Mouse (Mus musculus) pancreas, adult 10 weeks (tissue): ENCODE data around the gene Olfr1428. TPM values are rescaled to one million over a fixed set of nuclear protein-coding genes. Genes with fewer than 3 reads are reported as not detected.

Source experiments
- polyA plus RNA-seq: library from polyadenylated mRNA; stranded (reverse); fragments of 350-450 nt; fragmentation: Illumina TruSeq; extraction: RNeasy Lipid Tissue Mini Kit (QIAGEN cat#74804); gene quantifications from one replicate; pipeline ENCODE4 v1.2.3, GENCODE M21; 2015; ENCODE audit warnings: low read depth, low replicate concordance; ENCODE audit not compliant: insufficient read depth

Olfr1428 gene
- not detected for polyA plus RNA-seq

GRCm38 (mm10) chr19:12115797-12116196 is at the start of gene Olfr1428:
Gene Olfr1428 (minus strand): TSS chr19:12115897.

GRCm38 (mm10) chr19:12123103-12123502 is 7.4 kb upstream of the Olfr1428 start, which contains the start of gene Olfr76:
Gene Olfr76 (minus strand): TSS chr19:12123203.

DNA sequence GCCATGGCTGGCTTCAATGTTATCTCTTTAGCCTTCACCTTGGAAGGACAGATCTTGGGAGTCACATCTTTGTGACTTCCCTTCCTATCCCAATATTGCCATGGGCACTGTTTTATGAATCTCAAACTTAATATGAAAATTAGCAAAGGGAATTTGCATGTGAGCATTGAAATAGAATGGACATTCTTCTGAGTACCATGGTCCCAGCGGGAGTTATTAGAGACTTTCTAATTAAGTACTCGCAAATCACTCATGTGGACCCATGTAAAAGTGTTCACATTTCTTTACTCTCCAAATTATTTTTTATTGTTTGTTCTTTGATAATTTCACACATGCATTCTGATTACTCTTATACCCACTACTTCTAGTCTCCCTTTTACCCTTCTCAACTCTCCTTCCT is 12.5 kb downstream of the Olfr1428 start, which contains the start of gene Olfr1427:
Gene Olfr1427, minus strand, starts transcription at position 101 of the 400 bp plus-strand sequence.

GRCm38 (mm10) chr19:12091913-12092312 is 23.8 kb downstream of the Olfr1428 start, which contains the start of gene Olfr1426:
Gene Olfr1426 (minus strand): TSS chr19:12092013.

DNA sequence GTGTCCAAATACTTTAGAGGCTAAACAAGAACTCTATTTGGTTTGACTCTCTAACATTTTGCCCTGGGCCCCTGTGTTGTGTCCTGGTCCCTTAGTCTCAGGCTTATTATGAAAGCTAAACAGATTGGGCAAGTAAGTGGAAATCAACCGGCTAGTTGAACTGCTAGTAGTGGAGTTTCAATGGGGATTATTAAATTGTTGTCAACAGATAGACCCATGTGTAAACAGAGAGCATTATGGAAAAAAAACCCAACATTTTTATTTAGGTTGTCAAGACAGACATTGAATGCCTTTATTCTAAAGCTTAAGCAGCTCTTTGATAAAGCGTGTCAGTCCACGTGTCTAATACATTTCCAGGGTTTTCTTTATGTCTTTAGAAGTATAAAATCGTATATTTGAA is 38.1 kb downstream of the Olfr1428 start, which contains the start of gene Olfr1425:
Gene Olfr1425, minus strand, starts transcription at position 101 of the 400 bp plus-strand sequence.

GRCm38 (mm10) chr19:12062582-12062981 is 53.1 kb downstream of the Olfr1428 start, which contains the start of gene Olfr1424:
Gene Olfr1424 (minus strand): TSS chr19:12062682.

Other genes with a start within 250 kb of the Olfr1428 start
- not detected for gene Olfr1419, start 240.8 kb downstream of the Olfr1428 start, polyA plus RNA-seq
- not detected for gene Olfr1420, start 229.3 kb downstream of the Olfr1428 start, polyA plus RNA-seq
- 5.2 TPM for gene Patl1, start 203.5 kb downstream of the Olfr1428 start, polyA plus RNA-seq
- 9.6 TPM for gene Osbp, start 150.0 kb downstream of the Olfr1428 start, polyA plus RNA-seq
- not detected for gene Olfr1423, start 74.6 kb downstream of the Olfr1428 start, polyA plus RNA-seq
- gene Olfr1424, start 53.2 kb downstream of the Olfr1428 start, polyA plus RNA-seq: not detected
- not detected for gene Olfr1425, start 38.2 kb downstream of the Olfr1428 start, polyA plus RNA-seq
- not detected for gene Olfr1426, start 23.9 kb downstream of the Olfr1428 start, polyA plus RNA-seq
- gene Olfr1427, start 12.6 kb downstream of the Olfr1428 start, polyA plus RNA-seq: not detected
- not detected for gene Olfr76, start 7.3 kb upstream of the Olfr1428 start, polyA plus RNA-seq
- not detected for gene Olfr1555-ps1, start 54.2 kb upstream of the Olfr1428 start, polyA plus RNA-seq
- gene Olfr1431, start 84.7 kb upstream of the Olfr1428 start, polyA plus RNA-seq: not detected
- gene Olfr1432, start 116.7 kb upstream of the Olfr1428 start, polyA plus RNA-seq: not detected
- gene Olfr262, start 125.8 kb upstream of the Olfr1428 start, polyA plus RNA-seq: not detected
- not detected for gene Olfr235, start 145.1 kb upstream of the Olfr1428 start, polyA plus RNA-seq
- gene Olfr1434, start 164.0 kb upstream of the Olfr1428 start, polyA plus RNA-seq: not detected
- not detected for gene Olfr1436, start 183.2 kb upstream of the Olfr1428 start, polyA plus RNA-seq
- not detected for gene Olfr1437, start 209.2 kb upstream of the Olfr1428 start, polyA plus RNA-seq
- not detected for gene Olfr1438-ps1, start 220.0 kb upstream of the Olfr1428 start, polyA plus RNA-seq